Mouse (Mus musculus) heart, adult 18-20 months (tissue): Measurements from ENCODE around the gene 1700017B05Rik. TPM values are rescaled to one million over a fixed set of nuclear protein-coding genes. Genes with fewer than 3 reads are reported as not detected.

Source experiments
- DNase-seq, 2 experiments: peaks; one replicate each; pipeline ENCODE4 v3.0.0; 2021 to 2022; ENCODE audit warnings: mixed read lengths in 1 of 2
- total RNA-seq, 2 experiments: library from RNA; stranded (reverse); gene quantifications; 2 replicates each; pipeline ENCODE4 v1.2.3; 2021

1700017B05Rik gene
- total RNA-seq, 2 experiments from 2014 or later = 8.9 to 11.5 TPM

- DNase-seq = no peak
Measured at GRCm38 (mm10) chr9:57272902-57273804, 10.7 kb upstream of the 1700017B05Rik start.

GRCm38 (mm10) chr9:57271837-57272562, 9.6 kb upstream of the 1700017B05Rik start:
- no peak for DNase-seq

GRCm38 (mm10) chr9:57271081-57271480, 8.7 kb upstream of the 1700017B05Rik start:
- no peak for DNase-seq

- DNase-seq = no peak
Measured at GRCm38 (mm10) chr9:57270399-57270798, 8.0 kb upstream of the 1700017B05Rik start.

- no peak for DNase-seq
Measured at GRCm38 (mm10) chr9:57269384-57269783, 7.0 kb upstream of the 1700017B05Rik start.

- no peak for DNase-seq
Measured at GRCm38 (mm10) chr9:57268575-57268974, 6.2 kb upstream of the 1700017B05Rik start.

GRCm38 (mm10) chr9:57268078-57268477, 5.7 kb upstream of the 1700017B05Rik start:
- no peak for DNase-seq

DNA sequence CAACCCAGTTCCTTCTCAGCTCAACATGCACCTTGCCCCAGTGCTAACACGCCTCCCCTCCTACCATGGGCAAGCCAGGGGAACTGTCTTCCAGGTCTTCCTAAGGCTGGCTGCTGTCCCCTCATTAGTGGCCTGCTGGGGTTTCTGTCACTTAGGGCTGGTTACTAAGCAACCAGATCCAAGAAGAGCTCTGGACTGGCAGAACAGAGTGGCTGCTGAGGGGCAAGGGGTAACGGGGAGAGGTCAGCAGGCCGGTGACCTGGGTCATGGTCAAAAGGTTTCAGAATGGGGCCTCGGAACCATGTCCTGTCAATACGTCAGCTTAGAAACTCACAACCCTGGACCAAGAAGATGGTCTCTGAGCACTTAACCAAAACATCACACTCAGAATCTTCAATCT, 5.0 kb upstream of the 1700017B05Rik start:
- no peak for DNase-seq

GRCm38 (mm10) chr9:57265125-57265524, 2.7 kb upstream of the 1700017B05Rik start:
- DNase-seq = peak in 1 of 2 experiments; percentile 29

- DNase-seq = no peak
Measured at GRCm38 (mm10) chr9:57262795-57263684, 628 bp upstream of the 1700017B05Rik start.

DNA sequence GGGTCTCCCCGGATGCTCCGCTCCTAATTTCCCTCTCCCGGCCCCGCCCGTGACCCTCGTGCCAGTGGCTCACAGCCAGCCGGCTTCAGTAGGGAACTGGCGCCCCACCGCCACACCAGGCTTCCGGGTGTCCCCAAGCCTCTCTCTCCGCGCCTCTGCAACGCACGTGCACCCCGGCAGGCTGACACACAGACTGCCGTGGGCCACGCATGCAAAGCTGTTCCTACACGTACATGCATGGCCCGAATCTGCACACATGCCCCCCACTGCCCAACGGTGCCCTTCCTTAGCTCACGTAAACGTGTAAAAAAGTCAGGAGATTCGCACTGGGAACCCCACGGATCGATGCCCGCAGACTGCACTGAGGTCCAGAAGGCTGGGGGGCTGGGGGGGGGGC, 898 bp downstream of the 1700017B05Rik start:
- DNase-seq = peak; percentile 81

DNA sequence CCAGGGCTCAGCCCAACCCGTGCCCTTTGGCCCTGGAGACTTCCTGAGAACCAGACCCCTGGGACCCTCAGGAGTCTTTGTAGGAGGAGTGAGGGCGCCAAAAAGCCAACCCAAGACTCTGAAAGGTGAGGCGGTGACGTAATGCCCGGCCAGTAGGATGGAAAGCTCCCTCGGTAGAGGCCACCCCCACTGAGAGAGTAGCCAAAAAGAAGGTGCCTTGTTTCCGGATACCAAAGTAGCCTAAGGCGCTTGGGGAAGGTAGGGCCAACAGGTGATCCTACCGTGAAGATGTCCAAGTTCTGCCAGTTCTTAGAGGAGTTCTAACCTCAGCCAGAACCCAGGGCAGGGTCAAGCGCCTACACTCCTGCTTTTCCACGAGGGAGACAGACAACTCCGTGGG, 1.5 kb downstream of the 1700017B05Rik start:
- peak in 1 of 2 experiments; percentile 42 for DNase-seq

DNA sequence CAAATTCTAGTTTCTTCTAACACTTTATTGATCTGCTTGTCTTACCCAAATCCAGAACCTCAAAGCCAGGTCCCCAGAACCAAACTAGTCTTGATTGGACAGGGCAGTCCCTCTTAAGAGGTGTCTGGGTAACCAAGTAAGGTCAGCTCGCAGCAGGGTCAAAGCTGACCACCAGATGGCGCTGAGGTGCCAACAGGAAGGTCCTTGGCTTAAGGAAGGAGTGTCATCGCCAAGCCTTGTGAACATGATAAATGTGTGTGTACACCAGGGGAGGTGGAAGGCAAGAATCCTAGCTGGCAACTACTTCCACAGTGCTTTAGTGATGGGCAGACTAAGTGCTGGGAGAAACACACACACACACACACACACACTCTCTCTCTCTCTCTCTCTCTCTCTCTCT, 2.7 kb downstream of the 1700017B05Rik start:
- peak; percentile 93 to 97 for DNase-seq

GRCm38 (mm10) chr9:57257627-57258026, 4.8 kb downstream of the 1700017B05Rik start:
- no peak for DNase-seq

DNA sequence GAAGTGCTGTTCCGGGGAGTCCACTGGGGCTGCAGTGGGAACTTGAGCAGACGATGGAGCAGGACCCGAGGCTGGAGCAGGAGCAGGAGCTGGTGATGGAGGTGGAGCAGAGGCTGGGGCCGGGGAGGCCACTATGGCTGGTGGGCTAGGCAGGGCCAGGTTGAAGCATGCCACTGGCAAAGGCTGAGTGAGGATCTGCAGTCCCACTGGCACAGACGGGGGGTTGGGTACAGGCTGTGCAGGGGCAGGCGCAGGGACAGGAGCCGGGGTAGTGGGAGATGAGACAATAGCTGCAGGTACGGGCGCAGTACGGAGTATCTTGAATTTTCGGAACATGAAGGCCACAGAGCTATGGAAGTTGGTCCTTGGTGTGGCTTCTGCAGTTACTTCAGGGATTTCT, 5.6 kb downstream of the 1700017B05Rik start:
- DNase-seq = no peak

GRCm38 (mm10) chr9:57256309-57256708, 6.1 kb downstream of the 1700017B05Rik start:
- no peak for DNase-seq

- DNase-seq = no peak
Measured at GRCm38 (mm10) chr9:57254823-57255495, 7.5 kb downstream of the 1700017B05Rik start.

DNA sequence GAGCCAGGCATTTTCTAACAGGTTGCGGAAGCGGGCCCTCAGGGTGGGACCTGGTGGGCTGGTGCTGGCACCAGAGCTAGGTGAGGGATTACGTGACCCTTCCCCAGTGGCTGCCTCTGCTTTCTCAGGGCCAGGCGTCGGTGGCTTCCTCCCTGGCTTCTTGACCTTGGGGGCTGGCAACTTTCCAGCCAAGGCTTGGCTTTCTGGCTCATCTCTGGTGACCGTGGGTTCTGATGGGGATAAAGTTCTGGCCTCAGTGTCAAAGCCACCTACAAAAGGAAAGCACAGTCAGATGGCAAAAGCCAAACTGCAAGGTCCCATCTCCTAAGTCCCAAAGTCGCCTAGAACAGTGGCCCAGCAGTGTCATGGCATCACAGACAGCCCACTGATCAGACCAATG, 8.4 kb downstream of the 1700017B05Rik start:
- DNase-seq = no peak

DNA sequence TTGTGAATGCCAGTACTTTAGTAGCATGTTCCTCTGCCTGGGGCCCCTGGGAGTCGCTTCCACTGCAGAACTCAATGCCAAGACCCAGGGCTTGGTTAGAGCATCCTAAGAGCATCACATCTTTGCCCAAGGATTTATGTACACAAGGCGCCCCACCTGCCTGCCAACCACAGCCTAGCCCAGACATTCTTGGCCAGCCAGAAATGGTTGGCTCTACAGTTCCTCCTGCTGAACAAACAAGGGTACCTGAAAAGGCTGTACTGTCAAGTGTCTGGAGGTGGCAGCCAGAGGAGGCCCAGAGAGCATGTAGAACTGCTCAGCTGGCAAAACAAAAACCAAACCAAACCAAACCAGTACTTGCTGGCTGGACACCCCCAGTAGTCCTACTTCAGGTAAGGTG, 11.3 kb downstream of the 1700017B05Rik start:
- no peak for DNase-seq

GRCm38 (mm10) chr9:57250026-57250425, 12.4 kb downstream of the 1700017B05Rik start:
- DNase-seq = no peak
